ENCODE assay signal across 18 mouse cellular contexts in genomic region chr2:50072158-50072557, GRCm38 (mm10). TPM values are rescaled to one million over a fixed set of nuclear protein-coding genes. Genes with fewer than 3 reads are reported as not detected.
"Had no signal": no experiment of that assay in that cellular context is flagged by ENCODE, and none has a peak within 500 bp of the region (broad histone marks: within the 10 kb centered on the region; RNA-seq: fewer than 3 reads in every experiment).

No protein-coding gene starts in this region.

- H3K9me3 ChIP-seq: liver, embryonic 15.5 days; lung, embryonic 15.5 days; midbrain, embryonic 13.5 days; midbrain, embryonic 15.5 days; neural tube, embryonic 13.5 days; neural tube, embryonic 15.5 days had no signal

- H3K27ac ChIP-seq: liver, embryonic 15.5 days; lung, embryonic 15.5 days; macrophage; midbrain, embryonic 13.5 days; midbrain, embryonic 15.5 days; neural tube, embryonic 13.5 days; neural tube, embryonic 15.5 days had no signal

- H3K36me3 ChIP-seq: liver, embryonic 15.5 days; lung, embryonic 15.5 days; midbrain, embryonic 13.5 days; midbrain, embryonic 15.5 days; neural tube, embryonic 13.5 days; neural tube, embryonic 15.5 days had no signal

- DNase-seq: liver, postnatal 0 days; lung, adult 2 months; lung, postnatal 14 days; lung, postnatal 36 days; right cerebral cortex, postnatal 14 days; thymus, adult 18-20 months; thymus, postnatal 25 days; thymus, postnatal 4 days had no signal

- H3K4me1 ChIP-seq: liver, embryonic 15.5 days; megakaryocyte, embryonic 14.5 days had no signal

- H3K4me3 ChIP-seq: liver, embryonic 15.5 days; lung, embryonic 15.5 days; megakaryocyte, embryonic 14.5 days; midbrain, embryonic 13.5 days; midbrain, embryonic 15.5 days; neural tube, embryonic 13.5 days; neural tube, embryonic 15.5 days had no signal

RNA-seq across cellular contexts. Expression of gene Lypd6, which starts 5.9 kb away (rescaled TPM):
- total RNA-seq: megakaryocyte progenitor cell, adult 5-6 weeks; monocyte, adult 5-6 weeks had no signal
- polyA plus RNA-seq: macrophage had no signal
